Mouse (Mus musculus): ENCODE data around the gene Tmem19.

Gene Tmem19

DNA sequence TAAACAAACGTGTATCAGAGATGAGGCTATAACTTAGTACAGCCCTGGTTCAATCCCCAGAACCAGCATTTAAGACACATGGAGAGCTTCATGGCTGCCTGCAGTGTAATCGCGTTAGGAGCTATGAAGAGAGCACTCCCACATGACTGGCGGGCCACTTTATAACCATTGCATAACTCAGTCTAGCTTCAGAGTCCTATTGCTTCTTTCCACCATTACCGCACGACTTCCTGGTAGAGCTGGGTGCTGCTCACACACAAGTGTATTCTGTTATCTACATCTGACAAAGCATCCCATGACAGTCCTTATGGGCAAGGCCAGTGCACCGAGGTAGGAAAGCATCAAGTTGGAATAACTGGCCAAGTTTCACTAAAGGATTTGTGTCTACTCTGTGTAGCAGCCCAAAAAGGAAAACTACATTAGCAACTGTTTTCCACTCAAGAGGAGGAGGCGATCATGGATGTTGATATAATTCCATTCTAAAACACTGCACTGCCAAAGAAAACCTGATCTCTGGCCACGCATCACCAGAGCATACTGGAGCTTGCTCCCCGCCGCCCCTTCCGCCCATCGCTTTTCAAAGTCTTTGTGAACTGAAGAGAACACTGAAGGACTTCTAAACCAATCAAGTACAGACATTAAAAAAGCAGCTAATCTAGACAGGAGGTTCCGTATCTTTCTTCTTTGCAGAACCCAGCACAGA, 50.9 kb downstream of the Tmem19 start:
- DNase-seq (ENCODE audit: extremely low spot score) = no peak

DNA sequence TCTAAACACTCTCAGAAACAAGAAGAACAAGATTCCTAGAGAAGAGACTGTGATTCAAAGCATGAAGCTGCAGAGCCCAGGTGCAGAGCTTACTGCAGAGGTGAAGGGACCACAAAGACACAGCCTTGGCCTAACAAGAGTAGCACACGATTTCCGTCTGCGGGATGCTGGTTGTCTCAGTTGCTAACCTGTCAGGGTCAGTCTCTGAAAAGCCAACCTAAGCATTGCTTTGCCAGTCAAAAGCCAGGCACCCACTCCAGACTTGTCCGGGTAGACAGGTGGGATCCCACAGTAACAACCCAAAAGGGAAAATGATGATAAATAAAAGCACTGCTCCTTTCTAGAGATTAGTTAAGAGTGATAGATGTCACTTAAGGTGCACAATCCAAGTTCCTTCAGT, 53.1 kb downstream of the Tmem19 start:
- no peak for DNase-seq (ENCODE audit: extremely low spot score)

DNA sequence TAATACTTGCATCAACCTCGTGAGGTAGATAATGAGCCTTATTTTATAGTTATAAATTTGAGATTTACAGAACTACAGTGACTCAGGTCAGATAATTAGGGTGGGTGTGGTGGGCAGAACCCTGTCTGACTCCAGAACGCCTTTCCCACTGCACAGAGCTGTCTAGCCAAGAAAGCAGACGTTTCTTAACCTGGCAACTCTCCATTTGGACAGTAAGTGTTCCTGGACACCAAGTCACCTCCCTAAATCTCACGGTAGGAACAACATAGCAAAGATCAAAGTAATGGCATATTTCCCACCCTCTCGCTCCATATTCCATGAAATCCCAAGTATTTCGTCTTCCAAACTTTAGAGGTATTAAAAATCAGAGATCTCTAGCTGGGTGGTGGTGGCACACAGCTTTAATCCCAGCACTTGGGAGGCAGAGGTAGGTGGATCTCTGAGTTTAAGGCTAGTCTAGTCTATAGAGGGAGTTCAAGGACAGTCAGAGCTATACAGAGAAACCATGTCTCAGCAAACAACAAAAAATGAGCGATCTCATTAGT, 54.9 kb downstream of the Tmem19 start:
- DNase-seq (ENCODE audit: extremely low spot score) = no peak

DNA sequence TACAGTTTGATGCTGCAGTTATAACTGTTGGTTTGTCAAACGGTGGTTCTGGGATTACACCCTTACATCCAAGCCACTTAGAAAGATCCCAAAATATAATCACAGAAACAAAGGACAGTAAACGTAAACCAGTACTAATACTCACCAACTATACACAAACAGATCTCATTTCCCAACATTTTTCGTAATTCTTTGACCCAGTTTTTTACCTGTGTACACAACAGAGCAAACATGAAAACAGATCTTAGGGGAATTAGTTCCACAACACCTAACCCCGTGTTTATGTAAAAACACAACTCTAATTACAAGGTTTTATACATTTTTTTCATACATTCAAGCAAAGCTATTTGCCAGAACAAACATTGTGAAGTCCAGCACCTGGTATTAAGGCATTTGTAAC, 63.6 kb downstream of the Tmem19 start:
- no peak for DNase-seq (ENCODE audit: extremely low spot score)

DNA sequence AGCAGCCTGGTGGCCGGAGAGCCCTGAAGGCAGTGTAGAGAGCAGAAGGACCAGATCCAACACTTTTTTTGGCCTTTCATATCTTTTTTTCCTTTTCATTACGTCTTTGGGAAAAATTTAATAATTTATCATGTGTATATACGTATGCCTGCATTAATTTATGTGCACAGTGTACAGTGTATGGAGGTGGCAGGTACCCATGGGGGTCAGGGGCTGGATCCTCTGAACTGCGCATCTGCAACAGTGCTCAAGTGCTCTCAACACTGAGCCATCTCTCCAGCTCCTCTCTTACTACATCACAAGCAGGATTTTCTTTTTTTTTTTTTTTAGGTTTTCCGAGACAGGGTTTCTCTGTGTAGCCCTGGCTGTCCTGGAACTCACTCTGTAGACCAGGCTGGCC, 64.7 kb downstream of the Tmem19 start:
- DNase-seq (ENCODE audit: extremely low spot score) = no peak

DNA sequence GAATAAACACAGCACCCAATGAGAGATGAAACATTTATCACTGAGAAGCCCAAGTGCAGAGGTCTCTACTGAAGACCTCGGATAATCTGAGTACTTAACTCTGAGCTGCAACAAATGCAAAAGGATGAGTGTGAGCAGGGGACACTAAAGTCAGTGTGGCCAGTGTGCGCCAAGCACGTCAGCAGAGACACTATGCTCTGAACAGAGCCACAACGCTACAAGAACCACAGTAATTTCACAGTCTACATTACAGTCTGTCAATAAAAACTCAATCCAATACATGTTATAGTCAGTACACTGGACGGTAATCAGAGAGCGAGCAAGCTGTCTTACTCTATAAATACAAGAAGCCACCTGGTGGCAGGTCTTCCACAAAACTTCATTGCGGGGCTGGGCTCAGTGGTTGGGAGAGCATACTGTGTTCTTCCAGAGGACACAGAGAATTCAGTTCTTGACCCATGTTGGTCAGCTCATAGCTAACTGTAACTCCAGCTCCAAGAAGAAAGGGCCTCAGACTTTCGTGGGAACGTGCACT, 65.8 kb downstream of the Tmem19 start:
- no peak for DNase-seq (ENCODE audit: extremely low spot score)

DNA sequence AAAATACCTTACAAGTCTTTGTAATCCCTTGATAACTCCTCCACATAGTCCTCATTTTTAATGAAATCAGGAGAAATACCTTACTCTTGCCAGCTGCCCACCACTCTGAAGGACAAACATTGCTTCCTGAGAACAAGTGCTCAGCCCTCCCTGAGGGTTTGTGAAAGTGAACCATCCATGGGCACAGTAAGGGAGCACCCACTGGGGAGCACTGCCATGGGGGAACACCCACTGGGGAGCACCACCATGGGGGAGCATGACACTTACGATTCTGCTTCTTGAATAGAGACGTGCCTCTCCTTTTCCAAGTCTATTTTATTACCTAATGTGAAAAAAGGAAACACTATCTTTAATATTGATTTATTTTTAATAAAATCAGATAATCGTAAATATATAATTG, 67.1 kb downstream of the Tmem19 start:
- no peak for DNase-seq (ENCODE audit: extremely low spot score)

DNA sequence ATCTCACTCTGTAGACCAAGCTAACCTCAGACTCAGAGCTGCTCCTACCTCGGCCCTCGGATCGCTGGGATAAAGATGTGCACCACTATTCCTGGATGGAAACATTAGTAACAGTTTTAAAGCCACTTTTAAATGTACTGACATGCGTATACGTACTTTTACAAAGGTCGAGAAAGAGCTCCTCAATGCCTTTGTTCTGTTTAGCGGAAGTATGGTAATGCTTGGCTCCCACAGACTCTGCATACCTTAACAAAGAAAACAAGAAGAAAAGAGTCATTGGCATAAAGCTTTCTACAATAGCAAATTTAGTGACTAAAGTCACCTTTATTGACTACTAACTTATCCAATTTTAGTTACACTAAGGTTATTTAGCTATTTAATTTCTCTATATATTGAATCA, 67.6 kb downstream of the Tmem19 start:
- no peak for DNase-seq (ENCODE audit: extremely low spot score)

DNA sequence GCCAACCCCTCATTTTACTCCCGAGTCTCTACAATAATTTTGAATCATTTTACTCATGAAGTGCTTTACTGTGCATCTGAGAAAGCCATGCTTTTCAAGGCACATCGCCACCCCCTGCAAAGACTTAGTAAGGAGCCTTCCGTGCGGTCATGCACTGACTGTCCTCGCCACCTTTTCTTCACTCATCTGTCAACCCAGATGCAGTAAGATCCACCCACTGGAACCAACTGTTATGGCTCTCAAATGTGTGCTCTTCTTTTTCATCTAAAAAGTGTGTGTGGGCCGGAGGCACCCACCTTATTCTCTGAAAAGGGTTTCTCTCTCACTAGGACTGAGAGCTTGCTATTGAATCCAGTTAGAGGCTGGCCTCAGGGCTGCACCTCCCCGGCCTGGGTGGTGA, 68.4 kb downstream of the Tmem19 start:
- DNase-seq (ENCODE audit: extremely low spot score) = no peak

DNA sequence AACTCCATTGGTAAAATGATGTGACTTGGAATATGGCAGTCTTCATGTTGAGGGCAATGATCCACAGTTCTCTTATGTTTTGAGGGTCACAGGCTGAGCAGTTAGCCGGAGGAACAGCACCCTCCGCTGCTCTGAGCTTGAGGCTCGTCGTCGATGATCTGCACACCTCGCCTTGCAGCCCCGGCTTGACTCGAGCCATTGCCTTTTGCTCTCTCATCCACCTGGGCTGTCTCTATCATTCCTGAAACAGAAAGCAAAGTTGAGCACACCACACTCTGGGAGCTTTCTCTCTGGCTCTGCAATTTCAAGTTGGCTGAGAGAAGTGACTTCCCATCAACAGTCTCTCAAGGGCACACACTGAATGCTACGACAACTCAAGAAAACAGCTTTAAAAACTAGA, 71.6 kb downstream of the Tmem19 start:
- DNase-seq (ENCODE audit: extremely low spot score) = no peak

Data from embryo, embryonic 9.5 days (tissue).